Mouse (Mus musculus) retina, embryonic 14.5 days (tissue): ENCODE results near the gene Elob.

Experiments
- DNase-seq: peaks from one replicate; pipeline ENCODE4 v3.0.0-alpha.2; 2015; ENCODE audit warnings: low spot score

Elob gene

DNA sequence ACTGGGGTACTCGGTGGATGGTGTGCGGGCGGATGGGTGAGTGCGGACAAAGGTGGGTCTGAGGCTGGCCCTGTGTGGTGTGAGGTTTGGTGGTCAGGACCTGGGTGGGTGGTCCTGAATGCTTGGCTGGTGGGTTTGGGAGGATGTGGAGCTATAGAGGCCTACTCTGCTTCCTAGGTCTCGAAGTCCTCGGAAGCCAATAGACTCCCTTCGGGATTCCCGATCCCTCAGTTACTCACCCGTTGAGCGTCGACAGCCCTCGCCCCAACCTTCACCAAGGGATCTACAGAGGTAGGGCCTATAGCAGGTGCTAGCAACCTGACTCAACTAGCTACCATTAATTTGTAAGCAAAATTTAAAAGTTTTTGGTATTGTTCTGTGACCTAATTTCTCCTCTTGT lies 5.3 kb downstream of the Elob start:
- no peak for DNase-seq

GRCm38 (mm10) chr17:23823018-23823417 lies 5.9 kb downstream of the Elob start:
- no peak for DNase-seq

DNA sequence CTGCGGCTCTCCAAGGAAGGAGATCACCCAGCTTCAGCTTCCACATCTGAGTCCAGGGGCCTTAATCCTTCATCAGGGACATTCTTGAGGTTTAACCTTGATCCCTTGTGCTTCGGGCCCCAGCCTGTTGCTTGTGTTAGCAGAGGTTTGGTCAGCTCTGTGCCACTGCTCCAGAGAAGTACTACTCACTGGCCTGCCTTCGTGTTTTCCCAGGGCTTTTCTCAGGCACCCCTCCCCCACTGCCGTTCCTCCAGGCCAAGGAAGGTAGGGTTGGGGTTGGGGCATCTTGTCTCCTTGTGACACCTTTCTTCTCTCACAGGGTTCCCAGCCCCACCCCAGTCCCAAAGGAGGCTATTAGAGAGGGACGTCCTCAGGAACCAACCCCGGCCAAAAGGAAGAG lies 6.8 kb downstream of the Elob start:
- DNase-seq, result no peak

DNA sequence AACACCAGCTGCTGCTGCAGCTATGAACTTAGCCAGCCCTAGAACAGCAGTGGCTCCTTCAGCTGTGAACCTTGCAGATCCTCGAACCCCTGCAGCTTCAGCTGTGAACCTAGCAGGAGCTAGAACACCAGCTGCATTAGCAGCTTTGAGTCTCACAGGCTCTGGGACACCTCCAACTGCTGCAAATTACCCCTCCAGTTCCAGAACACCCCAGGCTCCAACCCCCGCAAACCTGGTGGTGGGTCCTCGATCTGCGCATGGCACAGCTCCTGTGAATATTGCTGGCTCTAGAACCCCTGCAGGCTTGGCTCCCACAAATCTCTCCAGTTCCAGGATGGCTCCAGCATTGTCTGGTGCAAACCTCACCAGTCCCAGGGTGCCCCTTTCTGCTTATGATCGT lies 8.2 kb downstream of the Elob start:
- DNase-seq, result no peak

- no peak for DNase-seq
Measured at GRCm38 (mm10) chr17:23819235-23819634, 9.7 kb downstream of the Elob start.

GRCm38 (mm10) chr17:23818579-23818978 lies 10.4 kb downstream of the Elob start:
- DNase-seq, result no peak

DNA sequence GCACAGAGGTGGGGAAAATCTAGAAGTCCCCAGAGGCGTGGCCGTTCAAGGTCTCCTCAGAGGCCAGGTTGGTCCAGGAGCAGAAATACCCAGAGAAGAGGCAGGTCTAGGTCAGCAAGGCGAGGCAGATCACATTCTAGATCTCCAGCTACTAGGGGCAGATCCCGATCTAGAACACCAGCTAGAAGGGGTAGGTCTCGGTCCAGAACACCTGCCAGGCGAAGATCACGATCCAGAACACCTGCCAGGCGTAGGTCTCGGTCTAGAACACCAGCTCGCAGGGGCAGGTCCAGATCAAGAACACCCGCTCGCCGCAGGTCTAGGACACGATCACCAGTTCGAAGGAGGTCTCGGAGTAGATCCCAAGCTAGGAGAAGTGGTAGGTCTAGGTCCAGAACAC lies 13.3 kb downstream of the Elob start:
- no peak for DNase-seq

DNA sequence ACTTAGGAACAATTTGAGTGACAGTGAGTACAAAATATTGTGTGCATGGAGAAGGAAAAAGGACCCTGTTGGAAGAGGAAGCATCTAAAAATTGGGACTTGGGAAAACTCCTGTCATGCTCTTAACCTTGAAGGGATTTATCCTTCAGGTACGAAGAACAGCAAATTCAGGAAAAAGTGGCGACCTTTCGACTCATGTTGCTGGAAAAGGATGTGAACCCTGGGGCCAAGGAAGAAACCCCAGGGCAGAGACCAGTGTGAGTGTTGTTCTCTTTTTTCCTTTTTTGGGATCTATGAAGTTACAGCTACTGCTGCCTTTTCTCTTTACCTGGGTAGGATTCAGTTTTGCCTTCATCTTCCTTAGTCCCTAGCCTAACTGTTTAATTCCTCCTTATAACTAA lies 21.0 kb downstream of the Elob start:
- DNase-seq, result no peak

- DNase-seq, result no peak
Measured at GRCm38 (mm10) chr17:23806867-23807266, 22.1 kb downstream of the Elob start.

DNA sequence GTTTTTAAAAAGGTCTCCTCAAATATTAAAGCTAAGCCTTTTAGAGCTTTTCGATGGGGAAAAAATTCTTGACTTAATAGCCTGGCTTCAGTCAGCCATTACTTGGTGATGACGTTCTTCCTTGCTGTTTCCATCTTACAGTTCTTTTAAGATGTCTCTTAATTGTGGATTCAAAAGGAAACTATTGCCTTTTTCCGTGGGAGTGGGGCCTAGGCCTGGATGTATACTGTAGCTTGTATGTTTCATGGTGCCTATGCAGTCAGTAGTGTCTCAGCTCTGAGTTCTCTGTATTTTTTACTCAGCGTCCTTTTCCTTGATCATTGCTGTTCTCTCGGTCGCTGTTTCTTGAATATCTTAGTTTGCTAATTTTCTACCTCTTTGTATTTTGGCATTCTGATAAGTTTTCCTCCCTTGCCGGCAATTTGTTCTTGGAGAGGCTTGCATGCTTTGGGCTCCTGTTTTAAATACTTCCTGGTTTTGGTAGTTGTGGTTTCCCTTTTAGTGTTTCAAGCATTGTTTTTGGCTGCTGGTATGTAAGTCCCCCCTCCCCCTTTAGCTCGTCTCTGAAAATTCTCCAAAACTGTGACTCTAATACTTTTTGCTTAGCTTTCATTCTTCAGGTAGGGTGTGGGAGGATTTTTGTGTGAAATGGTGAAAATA lies 24.4 kb downstream of the Elob start:
- no peak for DNase-seq

GRCm38 (mm10) chr17:23803366-23804041 lies 25.4 kb downstream of the Elob start:
- DNase-seq, result peak; percentile 88

DNA sequence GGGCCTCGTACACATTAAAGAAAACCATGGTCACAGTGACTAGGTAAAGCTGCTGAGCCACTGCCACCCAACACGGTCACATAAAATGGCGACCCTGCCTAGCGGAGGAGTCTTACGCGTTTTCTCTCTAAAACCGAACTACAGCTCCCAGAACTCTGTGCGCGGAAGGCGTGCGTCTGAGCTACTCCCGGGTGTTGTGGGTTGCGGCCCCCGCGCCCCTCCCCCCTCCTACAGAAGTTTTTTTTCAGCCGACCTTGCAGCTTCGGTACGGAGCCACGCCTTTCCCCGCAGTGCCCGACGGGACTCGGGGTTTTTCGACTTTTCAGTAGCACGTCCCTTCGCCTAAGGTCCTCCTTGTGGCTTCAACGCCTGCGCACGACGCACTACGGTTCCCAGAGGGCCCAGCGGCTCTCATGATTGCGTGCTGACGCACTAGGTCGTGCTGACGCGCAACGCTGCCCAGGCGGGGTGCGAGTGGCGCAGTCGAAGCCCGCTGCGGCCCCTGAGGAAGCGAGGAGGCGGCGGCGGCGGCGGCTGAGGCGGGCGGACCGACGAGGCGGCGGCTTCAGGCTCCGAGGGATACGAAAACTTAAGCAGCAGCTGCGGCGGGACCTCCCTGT lies 26.1 kb downstream of the Elob start:
- DNase-seq, result peak; percentile 99

GRCm38 (mm10) chr17:23801627-23802026 lies 27.3 kb downstream of the Elob start:
- no peak for DNase-seq

DNA sequence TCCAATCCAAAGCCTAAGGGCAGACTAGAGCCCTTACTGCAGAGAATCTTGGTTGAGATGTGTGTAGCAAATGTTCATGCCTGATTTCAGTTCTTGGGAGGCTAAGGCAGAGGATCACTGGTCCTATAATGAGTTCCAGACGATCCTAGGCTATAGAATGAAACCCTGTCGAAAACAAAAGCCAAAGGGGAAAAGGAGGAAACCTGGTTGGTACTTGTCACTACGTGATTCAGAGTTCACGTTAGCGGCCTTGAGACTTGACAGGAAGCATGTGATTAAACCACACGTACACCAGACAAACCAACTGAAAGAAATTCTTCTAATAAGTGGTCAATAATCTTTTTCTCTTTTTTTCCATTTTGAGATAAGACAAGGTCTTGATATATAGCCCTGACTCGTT lies 31.6 kb downstream of the Elob start:
- DNase-seq, result no peak

GRCm38 (mm10) chr17:23795323-23795722 lies 33.6 kb downstream of the Elob start:
- DNase-seq, result no peak

- no peak for DNase-seq
Measured at GRCm38 (mm10) chr17:23791079-23791357, 37.9 kb downstream of the Elob start.

DNA sequence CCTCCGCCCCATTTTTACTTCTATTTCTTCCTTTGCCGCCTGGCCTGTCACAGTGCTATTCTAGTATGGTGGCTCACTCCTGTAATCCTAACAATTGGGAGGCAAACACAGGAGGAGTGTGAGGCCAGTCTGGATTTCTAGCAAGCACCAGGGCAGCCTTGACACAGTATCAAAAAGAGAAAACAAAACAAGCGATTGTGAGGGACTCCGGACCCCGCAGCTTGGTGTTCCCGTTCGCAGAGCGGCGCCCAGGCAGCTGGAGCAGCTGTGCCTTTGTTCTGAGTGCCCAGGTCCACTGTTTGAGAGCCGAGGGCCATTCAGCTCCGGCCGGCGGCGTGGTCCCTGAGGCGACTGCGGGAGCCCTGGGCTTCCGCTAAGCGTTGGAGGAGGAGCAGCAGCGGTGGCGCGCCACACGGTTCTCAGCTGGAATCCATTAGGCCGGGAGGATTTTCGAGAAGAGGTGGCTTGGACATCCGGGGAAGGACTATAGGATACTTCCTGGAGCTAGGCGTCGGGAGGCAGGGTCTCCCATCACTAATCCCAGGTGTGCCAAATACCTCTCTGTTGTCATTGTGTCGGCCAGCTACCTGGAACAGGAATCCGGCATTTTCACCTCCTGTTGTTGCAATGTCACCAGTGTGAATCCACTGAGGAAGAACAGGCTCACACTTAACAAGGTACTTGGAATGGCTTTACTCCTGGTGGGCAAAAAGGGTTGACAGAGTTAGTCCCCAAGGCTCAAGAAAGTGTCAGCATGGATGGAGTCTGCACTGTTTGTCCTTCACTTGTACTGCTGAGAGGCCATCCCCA lies 38.5 kb downstream of the Elob start, which contains the start of gene Srrm2:
Gene Srrm2 (plus strand): TSS at position 264 of the 810 bp plus-strand sequence.
- DNase-seq, result peak; percentile 76

DNA sequence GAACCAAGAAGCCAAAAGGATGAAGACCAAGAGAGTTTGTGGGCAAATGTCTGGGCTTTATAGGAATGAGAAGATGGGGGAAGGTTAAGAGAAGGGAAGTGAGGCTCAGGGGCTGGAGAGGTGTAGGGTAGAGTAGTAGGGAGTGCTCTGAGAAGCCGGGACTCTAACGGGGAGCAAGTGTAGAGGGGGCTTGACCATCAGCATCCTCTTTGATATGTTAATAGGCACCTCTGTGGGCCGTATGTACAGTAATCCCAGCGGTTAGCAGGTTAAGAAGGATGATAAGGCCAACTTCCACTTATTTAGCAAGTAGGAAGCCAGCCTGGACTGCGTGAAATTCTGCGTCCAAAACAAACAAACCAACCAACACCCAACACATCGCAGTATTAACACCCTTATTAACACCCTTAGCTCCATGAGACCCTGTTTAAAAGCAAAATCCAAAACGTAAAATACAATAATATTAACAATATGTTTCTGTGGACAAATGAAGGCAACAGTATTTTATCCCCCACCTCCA lies 39.1 kb downstream of the Elob start:
- no peak for DNase-seq

DNA sequence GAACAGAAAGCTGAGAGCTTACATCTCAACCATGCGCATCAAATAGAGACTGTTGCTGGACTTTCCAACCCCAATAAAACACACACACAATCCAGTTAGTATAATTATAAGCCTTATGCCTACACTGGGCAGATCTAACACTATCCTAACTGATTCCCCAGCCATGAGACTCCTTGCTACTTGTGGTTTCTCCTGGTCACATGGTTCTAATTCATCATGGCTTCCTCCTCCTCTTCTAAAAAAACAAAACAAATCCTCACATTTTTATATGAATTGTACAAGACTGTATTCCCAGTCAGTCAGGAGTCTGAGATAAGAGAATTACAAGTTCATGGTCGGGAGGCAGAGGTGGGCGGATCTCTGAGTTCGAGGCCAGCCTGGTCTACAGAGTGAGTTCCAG lies 40.0 kb downstream of the Elob start:
- DNase-seq, result no peak

- DNase-seq, result peak; percentile 59
Measured at GRCm38 (mm10) chr17:23786510-23786931, 42.4 kb downstream of the Elob start.

DNA sequence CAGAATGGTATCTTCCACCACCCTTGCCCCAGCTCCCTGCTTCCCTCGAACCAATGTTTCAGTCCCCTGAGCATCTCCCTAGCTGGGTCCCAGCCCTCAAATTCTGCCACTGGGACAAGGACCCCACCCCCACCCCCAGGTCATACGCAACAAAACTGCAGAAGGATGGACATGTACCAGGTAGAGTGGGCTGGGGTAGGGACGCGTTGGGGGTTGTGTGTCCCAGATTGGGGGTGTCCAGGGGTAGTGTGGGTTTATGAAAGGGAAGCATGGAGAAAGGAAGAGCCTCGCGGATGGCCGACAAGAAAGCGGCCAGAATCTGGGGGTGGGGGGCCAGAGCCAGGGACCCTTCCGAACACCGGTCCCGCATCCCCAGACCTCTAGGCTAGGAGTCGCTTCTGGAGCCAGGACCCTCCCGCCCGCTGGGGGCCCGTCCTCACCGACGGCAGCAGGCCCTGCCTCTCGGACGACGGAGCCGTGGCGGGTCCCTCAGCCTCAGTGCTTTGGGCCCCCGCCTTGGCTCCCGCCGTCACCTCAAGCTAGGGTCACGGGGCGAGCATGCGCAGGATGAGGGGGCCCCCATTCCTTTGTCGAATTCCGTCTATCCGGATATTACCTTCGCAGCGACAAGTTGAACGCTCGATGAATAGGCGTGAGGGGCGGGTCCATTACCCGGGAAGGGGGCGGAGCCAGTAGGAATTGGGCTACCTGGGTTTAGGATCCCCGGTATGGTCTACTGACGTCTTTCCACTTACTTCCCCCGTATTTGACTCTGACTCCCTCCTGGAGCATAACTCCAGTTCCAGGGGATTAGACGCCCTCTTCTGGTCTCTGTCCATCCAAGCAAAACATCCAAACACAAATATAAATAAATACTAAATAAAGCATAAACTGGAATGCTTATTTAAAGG lies 43.1 kb downstream of the Elob start, which contains the start of gene Flywch2:
Gene Flywch2 (minus strand): TSS at position 521 of the 911 bp plus-strand sequence.
- peak; percentile 89 for DNase-seq
